Mouse (Mus musculus): Measurements from ENCODE around the gene Afg3l1. TPM values are rescaled to one million over a fixed set of nuclear protein-coding genes. Genes with fewer than 3 reads are reported as not detected.

Afg3l1 gene
- polyA plus RNA-seq, 1 experiment from 2014 or later: 28.1 TPM

- Histone ChIP-seq H3K9ac (ENCODE audit: low read length) (no peak overlapping the region), H3K4me1 (replicated peaks; ENCODE audit: control insufficient read depth, insufficient read depth) (no peaks in the 10 kb centered on the region), H3K36me3 (ENCODE audit: control insufficient read depth, insufficient read depth, low read length) (peaks cover 32% of the 10 kb centered on the region), H3K4me2 (replicated peaks; ENCODE audit: low read depth) (no peak overlapping the region), H3K27me3 (ENCODE audit: control insufficient read depth, insufficient read depth, low read length) (no peaks in the 10 kb centered on the region), H3K9me3 (ENCODE audit: control insufficient read depth, low read length) (no peaks in the 10 kb centered on the region), H3K4me3 (ENCODE audit: low read depth, low read length) (no peak overlapping the region), H3K27ac (replicated peaks) (no peak overlapping the region)
- TF ChIP-seq CTCF (IDR thresholded peaks at IDR 0.05; ENCODE audit: low read depth): no peak
- TF ChIP-seq EP300 (optimal IDR thresholded peaks at IDR 0.05): no peak
- no peak for DNase-seq (ENCODE audit: low spot score)
- 87% methylated on average over 4 of the region's 4 CpGs for WGBS
- ATAC-seq (ENCODE audit: low FRiP score, low TSS enrichment): no peak
Measured at GRCm38 (mm10) chr8:123505267-123505666, 27.6 kb downstream of the Afg3l1 start.

GRCm38 (mm10) chr8:123505695-123506094 lies 28.0 kb downstream of the Afg3l1 start:
- Histone ChIP-seq H3K27me3 (ENCODE audit: control insufficient read depth, insufficient read depth, low read length) (no peaks in the 10 kb centered on the region), H3K36me3 (ENCODE audit: control insufficient read depth, insufficient read depth, low read length) (peaks cover 32% of the 10 kb centered on the region), H3K9ac (ENCODE audit: low read length) (no peak overlapping the region), H3K4me1 (replicated peaks; ENCODE audit: control insufficient read depth, insufficient read depth) (no peaks in the 10 kb centered on the region), H3K4me3 (ENCODE audit: low read depth, low read length) (no peak overlapping the region), H3K4me2 (replicated peaks; ENCODE audit: low read depth) (no peak overlapping the region), H3K27ac (replicated peaks) (no peak overlapping the region), H3K9me3 (ENCODE audit: control insufficient read depth, low read length) (no peaks in the 10 kb centered on the region)
- ATAC-seq (ENCODE audit: low FRiP score, low TSS enrichment): no peak
- WGBS: 77% methylated on average over 9 of the region's 9 CpGs
- DNase-seq (ENCODE audit: low spot score): no peak
- TF ChIP-seq CTCF (IDR thresholded peaks at IDR 0.05; ENCODE audit: low read depth) (no peak), EP300 (optimal IDR thresholded peaks at IDR 0.05) (no peak)

- H3K36me3 ChIP-seq (ENCODE audit: control insufficient read depth, insufficient read depth, low read length): peaks cover 24% of the 10 kb centered on the region
- TF ChIP-seq CTCF (IDR thresholded peaks at IDR 0.05; ENCODE audit: low read depth) (no peak), EP300 (optimal IDR thresholded peaks at IDR 0.05) (no peak)
- H3K27me3 ChIP-seq (ENCODE audit: control insufficient read depth, insufficient read depth, low read length): no peaks in the 10 kb centered on the region
- no peaks in the 10 kb centered on the region for H3K9me3 ChIP-seq (ENCODE audit: control insufficient read depth, low read length)
- no peak for ATAC-seq (ENCODE audit: low FRiP score, low TSS enrichment)
- no peaks in the 10 kb centered on the region for H3K4me1 ChIP-seq (replicated peaks; ENCODE audit: control insufficient read depth, insufficient read depth)
- no peak overlapping the region for H3K4me2 ChIP-seq (replicated peaks; ENCODE audit: low read depth)
- DNase-seq (ENCODE audit: low spot score): no peak
- 97% methylated on average over 5 of the region's 5 CpGs for WGBS
- no peak overlapping the region for H3K4me3 ChIP-seq (ENCODE audit: low read depth, low read length)
- no peak overlapping the region for H3K27ac ChIP-seq (replicated peaks)
- no peak overlapping the region for H3K9ac ChIP-seq (ENCODE audit: low read length)
Measured at GRCm38 (mm10) chr8:123507153-123507552, 29.4 kb downstream of the Afg3l1 start.

GRCm38 (mm10) chr8:123510819-123511218 lies 33.1 kb downstream of the Afg3l1 start:
- 79% methylated on average over 5 of the region's 5 CpGs for WGBS
- Histone ChIP-seq H3K36me3 (ENCODE audit: control insufficient read depth, insufficient read depth, low read length) (peaks cover 8% of the 10 kb centered on the region; the same call in 1 of the 2 replicates), H3K9ac (ENCODE audit: low read length) (no peak overlapping the region), H3K4me1 (replicated peaks; ENCODE audit: control insufficient read depth, insufficient read depth) (no peaks in the 10 kb centered on the region), H3K27me3 (ENCODE audit: control insufficient read depth, insufficient read depth, low read length) (0 out of 2 replicates have a peak, but pooled peaks cover 8% of the 10 kb centered on the region), H3K4me2 (replicated peaks; ENCODE audit: low read depth) (no peak overlapping the region), H3K9me3 (ENCODE audit: control insufficient read depth, low read length) (no peaks in the 10 kb centered on the region), H3K4me3 (ENCODE audit: low read depth, low read length) (no peak overlapping the region), H3K27ac (replicated peaks) (no peak overlapping the region)
- TF ChIP-seq EP300 (optimal IDR thresholded peaks at IDR 0.05) (no peak), CTCF (IDR thresholded peaks at IDR 0.05; ENCODE audit: low read depth) (no peak)
- no peak for ATAC-seq (ENCODE audit: low FRiP score, low TSS enrichment)
- no peak for DNase-seq (ENCODE audit: low spot score)

GRCm38 (mm10) chr8:123514136-123514535 lies 36.4 kb downstream of the Afg3l1 start:
- H3K4me3 ChIP-seq (ENCODE audit: low read depth, low read length): peak overlapping the region; percentile 57; the same call in 1 of the 2 replicates
- ATAC-seq (ENCODE audit: low FRiP score, low TSS enrichment) (no peak), DNase-seq (ENCODE audit: low spot score) (no peak)
- peaks cover 8% of the 10 kb centered on the region; the same call in 1 of the 2 replicates for H3K27me3 ChIP-seq (ENCODE audit: control insufficient read depth, insufficient read depth, low read length)
- peak overlapping the region; percentile 56; the same call in 1 of the 2 replicates for H3K9ac ChIP-seq (ENCODE audit: low read length)
- H3K4me2 ChIP-seq (replicated peaks; ENCODE audit: low read depth): peak overlapping the region; percentile 97
- H3K4me1 ChIP-seq (replicated peaks; ENCODE audit: control insufficient read depth, insufficient read depth): no peaks in the 10 kb centered on the region; the same call in 1 of the 2 replicates
- TF ChIP-seq EP300 (optimal IDR thresholded peaks at IDR 0.05) (no peak), CTCF (IDR thresholded peaks at IDR 0.05; ENCODE audit: low read depth) (no peak)
- no peak overlapping the region for H3K27ac ChIP-seq (replicated peaks)
- H3K36me3 ChIP-seq (ENCODE audit: control insufficient read depth, insufficient read depth, low read length): 0 out of 2 replicates have a peak, but pooled peaks cover under 1% of the 10 kb centered on the region
- no peaks in the 10 kb centered on the region for H3K9me3 ChIP-seq (ENCODE audit: control insufficient read depth, low read length)
- 3% methylated on average over 9 of the region's 9 CpGs for WGBS

GRCm38 (mm10) chr8:123514781-123515539 lies 37.3 kb downstream of the Afg3l1 start, which contains the start of gene Dbndd1:
Gene Dbndd1, minus strand, starts transcription at chr8:123515463.
- Histone ChIP-seq H3K4me2 (replicated peaks; ENCODE audit: low read depth) (peak within 1 kb of the TSS; percentile 97), H3K4me3 (ENCODE audit: low read depth, low read length) (peak within 1 kb of the TSS; percentile 57), H3K27me3 (ENCODE audit: control insufficient read depth, insufficient read depth, low read length) (peaks cover 8% of the 10 kb centered on the region; the same call in 1 of the 2 replicates), H3K36me3 (ENCODE audit: control insufficient read depth, insufficient read depth, low read length) (no peaks in the 10 kb centered on the region), H3K9ac (ENCODE audit: low read length) (peak within 1 kb of the TSS; percentile 56), H3K4me1 (replicated peaks; ENCODE audit: control insufficient read depth, insufficient read depth) (no peaks in the 10 kb centered on the region; the same call in 1 of the 2 replicates), H3K9me3 (ENCODE audit: control insufficient read depth, low read length) (no peaks in the 10 kb centered on the region), H3K27ac (replicated peaks) (no peak within 1 kb of the TSS)
- ATAC-seq (ENCODE audit: low FRiP score, low TSS enrichment) (no peak), DNase-seq (ENCODE audit: low spot score) (peak; percentile 38)
- no peak; the same call in 1 of the 2 replicates for TF ChIP-seq CTCF (IDR thresholded peaks at IDR 0.05; ENCODE audit: low read depth)
- WGBS: 1% methylated on average over 42 of the region's 63 CpGs
